Mouse (Mus musculus) erythroblast, embryonic 14.5 days (primary cell): ENCODE measurements around the gene Ascc1.

ENCODE experiments used
- GATA1 ChIP-seq: IDR thresholded peaks from 2 replicates; pipeline ENCODE4 v1.6.1; 2012; ENCODE audit warnings: low read length, inconsistent platforms, mixed read lengths
- TAL1 ChIP-seq: IDR thresholded peaks from 3 replicates; pipeline ENCODE4 v1.6.1; 2012; ENCODE audit warnings: low read length, inconsistent platforms, mixed read lengths

DNA sequence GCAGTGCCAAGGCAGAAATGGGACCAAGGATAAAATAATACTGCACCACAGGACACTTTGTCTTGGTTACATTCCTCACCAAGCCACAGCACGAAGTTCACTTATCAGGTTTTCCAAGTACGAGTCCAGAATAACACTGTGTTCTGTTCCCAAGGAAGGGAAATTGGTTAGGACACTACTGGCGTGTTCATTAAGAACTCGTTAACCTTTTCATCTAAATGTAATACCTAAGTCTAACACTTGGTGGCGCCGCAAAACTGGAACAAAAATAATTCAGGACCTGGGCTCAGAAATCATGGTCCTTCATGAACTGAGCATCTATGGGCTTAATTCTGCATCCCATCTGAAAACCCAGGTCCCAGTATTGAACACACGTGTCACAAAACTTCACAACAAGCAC is 5.0 kb upstream of the Ascc1 start:
- TF ChIP-seq GATA1 (no peak), TAL1 (no peak)
